Mouse (Mus musculus) large intestine, adult 2 months (tissue): ENCODE measurements at regions not wholly inside any gene's neighbourhood (a gene's known extent, or its start where the extent isn't known, plus 50 kb on each side); places are given as distances from the start of the nearest gene placed in this dataset.
A peak's percentile ranks its signal among the peaks of the same experiment; 100 is the strongest.

Experiments
- DNase-seq: peaks from one replicate; pipeline ENCODE4 v3.0.0-alpha.2; 2012; ENCODE audit warnings: low read depth, low spot score
- WGBS: fragments of 180-500 bp; shearing (Covaris S2); methylation state at CpG from one replicate; pipeline ENCODE4 v1.1.7; 2018; 5-methylcytosine and 5-hydroxymethylcytosine counted together

DNA sequence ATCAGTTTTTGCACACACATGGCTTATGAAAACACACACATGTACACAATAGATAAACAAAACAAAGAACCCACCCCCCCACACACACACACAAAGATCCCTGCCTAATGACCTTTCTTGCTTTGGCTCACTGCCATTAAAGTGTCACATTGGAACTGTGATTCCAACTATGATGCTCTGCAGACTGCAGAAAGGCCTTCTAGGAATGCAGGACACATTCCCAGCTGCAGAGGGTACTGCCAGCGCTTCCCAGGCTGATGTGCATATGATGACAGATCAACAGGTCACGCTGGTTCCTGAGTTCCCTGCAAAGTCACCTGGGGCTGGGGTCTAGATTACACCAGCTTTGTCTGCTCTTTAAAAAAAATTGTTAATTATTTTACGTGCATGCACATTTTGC, 68.1 kb upstream of the Ppm1j start:
- 63% methylated on average over 3 of the region's 3 CpGs for WGBS
- DNase-seq, result no peak

DNA sequence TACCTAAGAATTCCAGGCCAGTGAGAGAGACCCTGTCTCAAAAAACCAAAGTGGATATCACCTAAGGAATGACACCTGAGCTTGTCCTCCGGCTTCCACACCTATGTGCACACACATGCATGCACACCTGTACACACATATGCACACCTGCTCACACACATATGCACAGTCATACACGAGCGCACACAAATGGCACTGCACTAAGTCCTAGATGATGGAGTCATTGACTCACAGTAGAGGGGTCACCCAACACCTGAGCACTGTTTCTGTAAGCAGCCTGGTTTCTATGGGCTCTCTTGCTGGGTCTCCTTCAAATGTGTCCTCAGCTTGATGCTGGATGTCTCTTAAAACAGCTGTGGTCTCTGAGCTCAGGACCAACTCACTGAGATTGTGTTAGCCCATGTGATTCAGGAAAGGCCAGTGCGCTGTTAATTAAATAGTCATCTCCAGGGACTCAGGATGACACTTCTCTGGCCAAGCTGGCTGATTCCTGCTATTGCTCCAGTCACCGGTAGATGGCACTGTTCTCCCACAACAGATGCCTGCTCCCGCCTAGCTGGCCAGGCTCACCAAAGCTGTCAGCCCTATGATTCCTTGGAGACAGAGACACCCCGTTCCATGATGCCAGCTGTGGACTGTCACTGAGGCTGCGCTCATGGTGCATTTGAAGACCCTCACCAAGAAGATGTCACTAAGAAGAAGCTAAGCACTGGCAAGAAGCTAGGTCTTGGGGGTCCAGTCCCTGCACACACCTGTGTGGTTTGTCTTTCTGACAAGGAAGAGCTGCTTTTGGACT, 66.8 kb upstream of the Ppm1j start:
- WGBS, result 24% methylated on average over 8 of the region's 8 CpGs
- DNase-seq, result no peak

DNA sequence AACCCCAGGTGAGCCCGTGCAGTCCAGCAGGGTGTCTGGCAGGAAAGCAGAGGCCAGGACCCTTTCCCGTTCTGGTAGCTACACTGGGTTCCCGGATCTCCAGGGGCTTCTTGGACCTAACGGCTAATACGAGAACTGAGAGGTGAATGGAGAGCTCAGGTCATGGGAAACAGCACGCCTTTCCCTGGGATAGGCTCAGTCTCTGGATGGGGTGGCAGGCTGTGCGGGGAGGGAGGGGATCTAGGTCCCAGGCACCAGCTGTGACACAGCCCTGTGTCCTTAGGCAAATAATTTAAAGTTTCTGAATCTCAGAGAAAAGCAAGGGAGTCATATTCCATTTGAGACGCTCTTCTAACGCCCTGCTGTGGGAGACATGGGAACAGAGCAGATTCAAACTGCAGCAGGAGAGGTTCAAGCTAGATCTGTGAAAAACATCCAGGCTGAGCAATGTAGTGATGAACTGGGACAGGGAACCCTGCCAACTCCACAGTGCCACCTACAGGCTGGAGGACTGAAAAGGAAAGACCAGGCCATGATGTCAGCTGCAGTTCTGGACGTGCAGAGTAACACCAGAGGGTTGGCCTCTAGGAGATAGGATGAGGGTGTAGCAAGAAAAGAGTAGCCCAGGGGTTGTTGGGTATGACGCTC, 66.1 kb upstream of the Ppm1j start:
- peak; percentile 73 for DNase-seq
- 46% methylated on average over 11 of the region's 11 CpGs for WGBS
